Mouse (Mus musculus) ZHBTc4 (cell line): Measurements from ENCODE around the gene Atp5j.
A peak's percentile ranks its signal among the peaks of the same experiment; 100 is the strongest.

Experiments
- DNase-seq: peaks from one replicate; pipeline ENCODE4 v3.0.0-alpha.2; 2011; ENCODE audit warnings: low read depth, low spot score

The Atp5j gene

GRCm38 (mm10) chr16:84807874-84808273, 27.6 kb downstream of the Atp5j start:
- DNase-seq = no peak

- no peak for DNase-seq
These were observed 29.2 kb downstream of the Atp5j start for GRCm38 (mm10) chr16:84806175-84806574.

GRCm38 (mm10) chr16:84804866-84805265, 30.6 kb downstream of the Atp5j start:
- no peak for DNase-seq

- peak; percentile 64 for DNase-seq
These were observed 33.2 kb downstream of the Atp5j start for GRCm38 (mm10) chr16:84802217-84802616.

GRCm38 (mm10) chr16:84800038-84800437, 35.4 kb downstream of the Atp5j start:
- DNase-seq = no peak

- DNase-seq = no peak
These were observed 38.7 kb downstream of the Atp5j start for GRCm38 (mm10) chr16:84796678-84797077.

- DNase-seq = no peak
These were observed 40.1 kb downstream of the Atp5j start for GRCm38 (mm10) chr16:84795337-84795736.

- peak; percentile 84 for DNase-seq
These were observed 42.0 kb downstream of the Atp5j start for GRCm38 (mm10) chr16:84793401-84793800.

GRCm38 (mm10) chr16:84790595-84791165, 44.7 kb downstream of the Atp5j start:
- DNase-seq = no peak

GRCm38 (mm10) chr16:84784966-84785365, 50.5 kb downstream of the Atp5j start:
- peak; percentile 57 for DNase-seq

- DNase-seq = no peak
These were observed 52.1 kb downstream of the Atp5j start for GRCm38 (mm10) chr16:84783279-84783678.

- DNase-seq = peak; percentile 93
These were observed 55.7 kb downstream of the Atp5j start for GRCm38 (mm10) chr16:84779718-84780117.

GRCm38 (mm10) chr16:84778861-84779630, 56.4 kb downstream of the Atp5j start:
- peak; percentile 93 for DNase-seq

- DNase-seq = no peak
These were observed 57.0 kb downstream of the Atp5j start for GRCm38 (mm10) chr16:84778431-84778830.
